Mouse (Mus musculus) limb, embryonic 13.5 days (tissue): ENCODE measurements at regions not wholly inside any gene's neighbourhood (a gene's known extent, or its start where the extent isn't known, plus 50 kb on each side); places are given as distances from the start of the nearest gene placed in this dataset.

Source experiments
- ATAC-seq: fragments of 200-750 bp; cut with Nextera tagmentation; 2 replicates; pipeline ENCODE4 v1.8.0; 2017; ENCODE audit warnings: low read depth, moderate number of reproducible peaks, moderate TSS enrichment; ENCODE audit not compliant: low FRiP score
- H3K27ac ChIP-seq: fragments of 300-500 bp; sonication (generic); 2 replicates; pipeline ENCODE4 v1.5.1; 2015; ENCODE audit warnings: inconsistent platforms, mild to moderate bottlenecking, moderate library complexity
- H3K27me3 ChIP-seq: fragments of 300-500 bp; sonication (generic); 2 replicates; pipeline ENCODE4 v1.6.1; 2015; ENCODE audit warnings: mild to moderate bottlenecking, inconsistent platforms
- H3K36me3 ChIP-seq: fragments of 300-500 bp; sonication (generic); 2 replicates; pipeline ENCODE4 v1.6.1; 2015; ENCODE audit warnings: inconsistent platforms, mild to moderate bottlenecking, moderate library complexity
- H3K4me1 ChIP-seq: fragments of 300-500 bp; sonication (generic); 2 replicates; pipeline ENCODE4 v1.6.1; 2015; ENCODE audit warnings: inconsistent platforms
- H3K4me2 ChIP-seq: fragments of 300-500 bp; sonication (generic); replicated peaks from 2 replicates; pipeline ENCODE4 v1.6.1; 2015; ENCODE audit warnings: inconsistent platforms, mild to moderate bottlenecking, moderate library complexity
- H3K4me3 ChIP-seq: fragments of 300-500 bp; sonication (generic); 2 replicates; pipeline ENCODE4 v1.5.1; 2015; ENCODE audit warnings: moderate library complexity, mild to moderate bottlenecking, inconsistent platforms
- H3K9ac ChIP-seq: fragments of 300-500 bp; sonication (generic); 2 replicates; pipeline ENCODE4 v1.6.1; 2015; ENCODE audit warnings: mild to moderate bottlenecking, inconsistent platforms
- H3K9me3 ChIP-seq: fragments of 300-500 bp; sonication (generic); 2 replicates; pipeline ENCODE4 v1.6.1; 2016; ENCODE audit warnings: inconsistent platforms
- WGBS: fragments of 180-500 bp; shearing (Covaris S2); methylation state at CpG from one replicate; pipeline ENCODE4 v1.1.7; 2015; 5-methylcytosine and 5-hydroxymethylcytosine counted together

DNA sequence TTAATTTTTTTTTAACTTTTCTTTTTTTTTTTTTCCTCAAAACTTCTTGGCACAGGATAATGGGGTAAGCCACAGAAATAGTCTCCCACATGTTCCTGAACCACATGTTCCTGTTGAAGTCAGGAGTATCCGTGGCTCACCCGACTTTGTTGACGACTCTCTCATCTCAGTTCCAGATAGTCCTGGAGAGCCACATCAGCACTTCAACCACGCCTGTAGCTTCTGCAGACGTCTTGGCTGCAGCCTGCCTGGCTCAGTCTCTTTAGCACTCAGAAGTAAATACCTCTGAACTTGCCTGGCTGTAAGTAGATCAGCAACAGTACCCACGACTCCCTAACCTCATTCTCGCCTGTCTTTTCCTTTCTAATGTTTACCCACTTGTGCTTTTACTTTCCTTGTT is 50.3 kb upstream of the Rapgef5 start:
- Histone ChIP-seq H3K4me1 (no peaks in the 10 kb centered on the region), H3K36me3 (no peaks in the 10 kb centered on the region), H3K27me3 (no peaks in the 10 kb centered on the region), H3K27ac (no peak overlapping the region), H3K4me3 (no peak overlapping the region), H3K4me2 (no peak overlapping the region), H3K9ac (no peak overlapping the region), H3K9me3 (no peaks in the 10 kb centered on the region)
- no peak for ATAC-seq
- 46% methylated on average over 7 of the region's 7 CpGs for WGBS
